Mouse (Mus musculus): ENCODE data around the gene Pgc.

Gene Pgc

GRCm38 (mm10) chr17:47726566-47726965 is at the start of gene Pgc:
TSS of gene Pgc (plus strand) at chr17:47726842.
- DNase-seq, result no peak

- DNase-seq, result no peak
Observed at GRCm38 (mm10) chr17:47678238-47678637, 48.4 kb upstream of the Pgc start.

GRCm38 (mm10) chr17:47678702-47679101 is 47.9 kb upstream of the Pgc start:
- DNase-seq, result no peak

GRCm38 (mm10) chr17:47682836-47683235 is 43.8 kb upstream of the Pgc start:
- DNase-seq, result no peak

- DNase-seq, result peak; percentile 96
Observed at GRCm38 (mm10) chr17:47687409-47688343, 39.0 kb upstream of the Pgc start.

- no peak for DNase-seq
Observed at GRCm38 (mm10) chr17:47688344-47688607, 38.4 kb upstream of the Pgc start, which contains the start of gene Tomm6. TSS of gene Tomm6 (minus strand) at chr17:47688386.

- peak; percentile 86 for DNase-seq
Observed at GRCm38 (mm10) chr17:47688608-47689575, 37.8 kb upstream of the Pgc start, which contains the start of gene Frs3. TSS of gene Frs3 (plus strand) at chr17:47689030.

GRCm38 (mm10) chr17:47689894-47690293 is 36.7 kb upstream of the Pgc start:
- DNase-seq, result no peak

- no peak for DNase-seq
Observed at GRCm38 (mm10) chr17:47691650-47692049, 35.0 kb upstream of the Pgc start.

- no peak for DNase-seq
Observed at GRCm38 (mm10) chr17:47693671-47694441, 32.8 kb upstream of the Pgc start.

GRCm38 (mm10) chr17:47694442-47694502 is 32.4 kb upstream of the Pgc start, which contains the start of gene Gm21981:
TSS of gene Gm21981 (minus strand) at chr17:47694455.
- no peak for DNase-seq

- peak; percentile 98 for DNase-seq
Observed at GRCm38 (mm10) chr17:47694503-47695336, 31.9 kb upstream of the Pgc start, which contains the start of gene Prickle4. TSS of gene Prickle4 (minus strand) at chr17:47694736.

- no peak for DNase-seq
Observed at GRCm38 (mm10) chr17:47695337-47695710, 31.3 kb upstream of the Pgc start.

GRCm38 (mm10) chr17:47698156-47698555 is 28.5 kb upstream of the Pgc start:
- DNase-seq, result no peak

GRCm38 (mm10) chr17:47699055-47699454 is 27.6 kb upstream of the Pgc start:
- no peak for DNase-seq

GRCm38 (mm10) chr17:47701793-47702192 is 24.8 kb upstream of the Pgc start:
- no peak for DNase-seq

- DNase-seq, result no peak
Observed at GRCm38 (mm10) chr17:47702548-47703345, 23.9 kb upstream of the Pgc start.

- no peak for DNase-seq
Observed at GRCm38 (mm10) chr17:47703556-47703955, 23.1 kb upstream of the Pgc start.

GRCm38 (mm10) chr17:47704692-47705091 is 21.9 kb upstream of the Pgc start:
- no peak for DNase-seq

GRCm38 (mm10) chr17:47706196-47706595 is 20.4 kb upstream of the Pgc start:
- DNase-seq, result no peak

GRCm38 (mm10) chr17:47707961-47708360 is 18.7 kb upstream of the Pgc start:
- no peak for DNase-seq

- DNase-seq, result no peak
Observed at GRCm38 (mm10) chr17:47708972-47709371, 17.7 kb upstream of the Pgc start.

Measured in cerebellum, adult 9-11 months (tissue).